Mouse (Mus musculus): ENCODE results near the gene Foxp3.

Gene Foxp3

DNA sequence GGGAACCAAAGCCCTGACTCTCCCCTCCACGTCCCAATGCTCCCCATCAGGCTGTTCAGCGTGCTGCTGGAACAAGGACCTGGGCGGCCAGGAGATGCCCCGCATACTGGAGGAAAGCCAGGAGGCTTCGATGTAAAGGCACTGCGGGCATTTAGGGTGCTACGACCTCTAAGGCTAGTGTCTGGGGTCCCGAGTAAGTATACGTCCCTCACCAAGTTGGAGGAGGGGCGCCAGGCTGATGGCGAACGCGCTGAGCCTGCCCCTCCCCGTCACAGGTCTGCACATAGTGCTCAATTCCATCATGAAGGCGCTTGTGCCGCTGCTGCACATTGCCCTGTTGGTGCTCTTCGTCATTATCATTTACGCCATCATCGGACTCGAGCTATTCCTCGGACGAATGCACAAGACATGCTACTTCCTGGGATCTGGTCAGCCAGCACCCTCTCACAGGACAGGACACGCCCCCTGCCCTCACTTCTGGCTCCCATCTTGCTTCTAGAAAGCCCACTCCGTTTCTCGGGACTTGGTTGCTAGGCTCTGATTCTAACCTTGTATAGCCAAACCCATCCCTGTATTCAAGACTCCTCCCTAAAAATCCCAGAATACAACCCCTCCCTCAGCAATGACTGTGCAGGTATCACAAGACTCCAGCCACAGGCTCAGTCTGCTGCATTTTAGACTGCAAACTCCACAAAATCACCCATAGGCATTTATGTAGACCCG is 37.3 kb downstream of the Foxp3 start:
- peak; percentile 13 for DNase-seq (ENCODE audit: low read depth, low spot score)

GRCm38 (mm10) chrX:7617889-7618551 is 44.6 kb downstream of the Foxp3 start:
- no peak for DNase-seq (ENCODE audit: low read depth, low spot score)

DNA sequence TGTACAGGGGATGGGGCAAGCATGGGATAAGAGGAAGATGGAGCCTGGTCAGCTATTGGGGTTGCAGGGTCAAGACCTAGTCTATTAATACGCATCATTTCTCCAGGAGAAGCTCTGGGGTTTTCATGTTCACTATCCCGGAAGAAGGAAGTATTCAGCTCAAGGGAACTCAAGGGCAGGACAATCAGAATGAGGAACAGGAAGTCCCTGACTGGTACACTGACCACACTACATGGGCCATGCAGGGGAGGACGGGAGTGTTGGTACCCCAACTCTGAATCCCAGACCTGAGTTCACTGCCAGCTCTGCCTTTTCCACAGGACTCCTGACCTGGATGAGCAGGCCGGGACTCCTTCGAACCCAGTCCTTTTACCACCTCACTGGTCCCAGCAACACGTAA is 59.1 kb downstream of the Foxp3 start:
- DNase-seq (ENCODE audit: low read depth, low spot score), result no peak

DNA sequence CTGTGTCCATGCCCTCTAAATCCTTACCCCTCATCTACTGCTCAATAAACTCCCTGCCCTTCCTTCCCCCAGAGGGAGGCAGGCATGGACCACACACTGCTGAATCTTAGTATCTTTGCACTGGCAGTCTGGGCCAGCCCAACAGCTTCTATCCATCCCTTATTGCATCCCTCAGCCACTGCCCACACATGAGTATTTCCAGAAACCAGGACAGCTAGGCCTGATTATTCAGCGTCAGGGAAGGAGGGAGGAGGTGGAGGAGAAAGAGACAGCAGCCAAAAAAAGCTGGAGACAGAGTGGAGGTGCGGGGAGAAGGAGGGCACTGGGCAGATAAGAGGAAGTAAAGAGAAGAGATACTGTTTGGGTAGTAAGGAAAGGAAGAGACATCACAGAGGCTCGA is 61.7 kb downstream of the Foxp3 start:
- no peak for DNase-seq (ENCODE audit: low read depth, low spot score)

DNA sequence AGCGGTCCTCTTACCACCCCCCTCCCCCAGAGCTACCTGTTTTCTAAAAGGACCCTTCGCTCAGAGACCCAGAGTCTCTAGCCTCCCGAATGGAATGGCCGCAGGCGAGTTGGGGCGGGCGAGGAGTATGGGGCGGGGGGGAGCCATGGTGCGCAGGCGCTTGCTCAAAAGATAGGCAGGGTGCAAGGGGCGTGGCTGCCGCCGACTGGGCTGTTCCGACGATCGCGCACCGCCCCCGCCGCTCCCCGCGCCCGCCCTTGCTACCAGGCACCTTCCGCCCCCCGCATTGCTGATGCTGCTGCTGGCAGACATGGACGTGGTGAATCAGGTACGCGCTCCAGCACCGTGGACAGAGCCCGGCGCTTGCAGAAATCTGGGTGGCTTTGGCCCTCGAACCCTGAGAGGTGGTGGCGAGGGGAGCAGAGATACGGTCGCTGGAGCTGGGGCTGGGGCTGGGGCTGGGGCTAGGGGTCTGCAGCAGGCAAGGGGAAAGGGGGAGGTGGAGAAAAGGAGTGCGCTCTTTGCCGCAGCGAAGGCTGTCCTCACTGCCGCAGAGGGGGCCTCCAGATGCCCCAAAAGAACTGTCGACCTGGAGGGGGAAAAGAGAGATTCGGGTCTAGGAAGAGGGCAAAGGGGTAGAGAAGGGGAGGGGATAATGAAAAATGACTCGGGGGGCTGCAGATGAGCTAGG is 65.1 kb downstream of the Foxp3 start, which contains the start of gene Syp:
TSS of gene Syp (plus strand) at position 71 of the 691 bp plus-strand sequence.
- DNase-seq (ENCODE audit: low read depth, low spot score), result peak; percentile 90

- DNase-seq (ENCODE audit: low read depth, low spot score), result no peak
Observed at GRCm38 (mm10) chrX:7639536-7640325, 66.3 kb downstream of the Foxp3 start.

- DNase-seq (ENCODE audit: low read depth, low spot score), result peak; percentile 25
Observed at GRCm38 (mm10) chrX:7640785-7641184, 67.3 kb downstream of the Foxp3 start.

Data from ES-CJ7 (cell line).